Mouse (Mus musculus): ENCODE results near the gene Cdh12. TPM values are rescaled to one million over a fixed set of nuclear protein-coding genes. Genes with fewer than 3 reads are reported as not detected.
"Not testable (repeated sequence)": the region's sequence is repeated elsewhere in the genome, so short reads cannot be mapped to it uniquely, and the experiment has no call there.

Gene Cdh12
- polyA plus RNA-seq, 1 experiment from 2014 or later, result 0.05 TPM

DNA sequence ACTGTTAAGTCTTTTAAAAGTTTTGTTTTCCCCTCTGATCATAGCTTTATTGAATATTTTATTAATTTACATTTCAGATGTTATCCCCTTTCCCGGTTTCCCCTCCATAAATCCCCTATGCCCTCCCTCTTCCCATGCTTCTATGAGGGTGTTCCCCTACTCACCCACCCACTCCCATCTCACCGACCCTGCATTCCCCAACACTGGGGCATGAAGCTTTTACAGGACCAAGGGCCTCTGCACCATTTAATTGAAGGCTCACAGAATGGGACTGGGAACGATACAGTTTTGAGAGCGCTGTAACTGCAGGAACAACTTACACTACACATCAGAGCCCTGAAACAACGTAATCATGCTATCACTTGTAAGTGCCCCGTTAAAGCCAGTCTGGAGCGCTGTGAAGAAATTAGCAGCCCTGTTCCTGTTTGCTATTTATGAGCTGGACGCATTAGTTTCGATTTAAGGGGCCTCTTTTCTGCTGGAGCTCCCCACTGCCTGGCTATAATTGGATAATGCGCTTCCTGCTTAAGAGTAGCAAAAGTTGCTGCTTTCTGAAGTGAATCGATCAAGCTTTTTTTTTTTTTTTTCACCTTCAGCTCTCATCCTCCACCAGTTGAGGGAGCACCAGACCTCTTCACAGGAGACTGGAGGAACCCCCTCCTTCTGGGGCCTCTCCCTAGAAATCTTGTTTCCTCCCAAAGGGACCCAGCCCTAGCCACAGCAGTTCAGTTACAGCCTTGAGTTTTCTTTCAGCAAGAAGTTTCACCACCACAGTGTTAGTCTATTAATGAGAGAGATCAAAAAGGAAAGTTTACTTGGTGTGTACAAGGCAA is 660.2 kb downstream of the Cdh12 start:
- H3K9ac ChIP-seq, result peak overlapping the region; percentile 73
- peaks cover 4% of the 10 kb centered on the region; the same call in 1 of the 2 replicates for H3K27me3 ChIP-seq (replicated peaks)
- H3K27ac ChIP-seq (replicated peaks), result no peak overlapping the region
- WGBS, result 17% methylated on average over 11 of the region's 11 CpGs
- no peaks in the 10 kb centered on the region for H3K36me3 ChIP-seq
- H3K4me2 ChIP-seq, result peak overlapping the region; percentile 69
- peaks cover 3% of the 10 kb centered on the region; the same call in 1 of the 2 replicates for H3K4me1 ChIP-seq
- H3K4me3 ChIP-seq, result peak overlapping the region; percentile 52
- H3K9me3 ChIP-seq, result no peaks in the 10 kb centered on the region
- no peak for ATAC-seq (ENCODE audit: extremely low read depth, insufficient number of reproducible peaks, low FRiP score, low TSS enrichment)

DNA sequence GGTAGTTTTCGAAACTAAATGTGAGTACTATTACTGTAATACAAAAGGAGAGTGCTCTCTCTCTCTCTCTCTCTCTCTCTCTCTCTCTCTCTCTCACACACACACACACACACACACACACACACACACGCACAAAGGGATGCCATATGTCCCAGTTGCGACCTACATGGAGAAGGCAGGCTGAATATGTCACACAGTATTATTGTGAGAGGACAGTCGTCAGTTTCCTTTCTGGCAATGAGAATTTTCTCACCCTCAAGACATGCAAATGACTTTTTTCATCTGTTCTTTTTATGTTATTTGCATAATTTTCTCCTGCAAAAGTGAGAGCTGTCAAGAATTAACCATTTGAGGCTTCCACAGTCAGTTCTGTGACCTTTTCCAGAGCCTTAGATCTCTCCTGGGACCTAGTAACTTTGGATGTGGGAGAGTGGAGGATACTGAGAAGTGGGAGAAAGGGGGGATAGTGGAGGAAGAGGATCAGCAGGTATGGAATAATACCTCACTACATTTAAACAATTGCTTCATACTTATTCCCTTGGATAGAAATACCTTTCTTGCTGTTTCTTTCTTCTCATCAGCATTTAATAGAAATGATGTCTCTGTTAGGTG is 660.9 kb downstream of the Cdh12 start:
- ATAC-seq (ENCODE audit: extremely low read depth, insufficient number of reproducible peaks, low FRiP score, low TSS enrichment), result no peak
- peaks cover 3% of the 10 kb centered on the region; the same call in 1 of the 2 replicates for H3K4me1 ChIP-seq
- no peaks in the 10 kb centered on the region for H3K9me3 ChIP-seq
- no peaks in the 10 kb centered on the region for H3K36me3 ChIP-seq
- H3K4me2 ChIP-seq, result peak overlapping the region; percentile 69; the same call in 1 of the 2 replicates
- no peak overlapping the region for H3K27ac ChIP-seq (replicated peaks)
- no peak overlapping the region for H3K9ac ChIP-seq
- 65% methylated on average over 4 of the region's 4 CpGs for WGBS
- no peak overlapping the region for H3K4me3 ChIP-seq
- H3K27me3 ChIP-seq (replicated peaks), result peaks cover 4% of the 10 kb centered on the region; the same call in 1 of the 2 replicates

DNA sequence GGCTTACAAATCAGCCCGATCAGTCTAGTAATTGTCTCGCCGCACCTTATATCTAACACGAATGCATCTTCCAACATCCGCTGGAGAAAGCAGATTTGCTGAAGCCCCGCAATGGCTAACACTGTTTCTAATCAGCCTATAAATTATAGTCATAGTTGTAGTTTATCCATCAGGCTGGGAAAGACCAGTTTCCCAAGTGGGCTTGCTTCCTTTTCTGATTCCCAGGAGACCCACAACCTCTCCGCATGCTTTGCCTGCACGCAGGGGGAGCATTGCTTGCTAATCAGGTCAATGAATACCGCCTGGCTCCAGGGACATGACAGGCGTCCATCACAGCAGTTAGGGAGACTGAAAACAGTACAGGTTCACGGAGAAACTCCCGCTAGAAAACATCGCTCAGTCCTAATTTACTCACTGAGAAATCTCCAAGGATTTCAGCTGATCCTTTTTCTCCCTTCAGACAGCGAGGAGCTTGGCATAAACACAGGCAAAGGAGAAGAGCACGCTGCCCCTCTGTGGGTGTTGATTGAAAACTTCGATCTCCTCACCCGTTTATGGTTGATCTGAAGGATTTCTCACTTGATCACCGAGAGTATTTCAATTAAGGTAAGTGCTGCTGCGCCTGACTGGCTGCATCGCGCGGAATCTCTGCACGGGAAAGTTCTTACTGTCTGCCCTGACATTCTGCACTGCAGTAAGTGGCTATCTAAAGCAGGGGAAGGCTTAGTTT is 662.0 kb downstream of the Cdh12 start:
- H3K4me1 ChIP-seq, result peaks cover 3% of the 10 kb centered on the region; the same call in 1 of the 2 replicates
- H3K27me3 ChIP-seq (replicated peaks), result peaks cover 4% of the 10 kb centered on the region; the same call in 1 of the 2 replicates
- no peak overlapping the region for H3K27ac ChIP-seq (replicated peaks)
- 16% methylated on average over 23 of the region's 23 CpGs for WGBS
- H3K4me3 ChIP-seq, result peak overlapping the region; percentile 44
- H3K36me3 ChIP-seq, result no peaks in the 10 kb centered on the region
- H3K9ac ChIP-seq, result peak overlapping the region; percentile 72
- H3K9me3 ChIP-seq, result no peaks in the 10 kb centered on the region
- no peak for ATAC-seq (ENCODE audit: extremely low read depth, insufficient number of reproducible peaks, low FRiP score, low TSS enrichment)
- peak overlapping the region; percentile 67 for H3K4me2 ChIP-seq

DNA sequence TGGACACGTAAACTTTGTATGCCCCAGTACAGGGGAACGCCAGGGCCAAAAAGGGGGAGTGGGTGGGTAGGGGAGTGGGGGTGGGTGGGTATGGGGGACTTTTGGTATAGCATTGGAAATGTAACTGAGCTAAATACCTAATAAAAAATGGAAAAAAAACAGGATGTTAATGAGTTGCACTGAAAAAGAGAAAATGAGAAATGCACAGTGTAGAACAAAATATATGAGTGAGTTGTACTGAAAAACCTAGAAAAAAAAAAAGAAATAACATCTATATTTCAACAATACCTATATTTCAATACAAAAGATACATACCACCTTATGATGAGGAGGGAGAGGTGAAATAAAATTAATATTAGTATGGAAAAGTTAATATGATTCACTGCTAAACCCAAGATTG is 665.7 kb downstream of the Cdh12 start:
- H3K36me3 ChIP-seq; H3K9ac ChIP-seq; H3K9me3 ChIP-seq; H3K4me1 ChIP-seq; H3K4me2 ChIP-seq; H3K27me3 ChIP-seq (replicated peaks); ATAC-seq (ENCODE audit: extremely low read depth, insufficient number of reproducible peaks, low FRiP score, low TSS enrichment); H3K4me3 ChIP-seq; H3K27ac ChIP-seq (replicated peaks): not testable (repeated sequence)
- WGBS, result no CpG with 5 or more reads among the region's 2 CpGs

DNA sequence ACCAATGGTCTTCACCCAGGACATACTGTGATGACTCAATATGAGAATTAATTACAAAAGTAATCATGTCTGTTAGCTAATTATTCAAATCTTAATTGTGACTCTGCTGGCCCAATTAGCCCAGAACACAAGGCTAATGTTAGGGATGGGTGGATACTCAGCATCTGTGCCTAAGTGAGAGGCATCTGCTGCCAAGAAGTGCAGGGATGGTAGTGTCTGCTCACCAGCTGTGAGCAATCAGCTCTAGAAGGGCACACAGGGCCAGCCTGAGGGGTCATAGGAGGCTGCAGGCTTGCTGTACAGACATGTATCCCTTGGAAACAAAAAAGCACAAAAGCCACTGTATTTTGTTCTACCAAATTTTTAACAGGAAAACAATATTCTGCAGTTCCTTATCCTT is 681.6 kb downstream of the Cdh12 start:
- no peak overlapping the region for H3K9ac ChIP-seq
- no peak overlapping the region for H3K4me2 ChIP-seq
- H3K27ac ChIP-seq (replicated peaks), result no peak overlapping the region
- no peak for ATAC-seq (ENCODE audit: extremely low read depth, insufficient number of reproducible peaks, low FRiP score, low TSS enrichment)
- no peak overlapping the region for H3K4me3 ChIP-seq
- H3K36me3 ChIP-seq, result no peaks in the 10 kb centered on the region
- H3K4me1 ChIP-seq, result no peaks in the 10 kb centered on the region
- H3K9me3 ChIP-seq, result no peaks in the 10 kb centered on the region
- H3K27me3 ChIP-seq (replicated peaks), result no peaks in the 10 kb centered on the region

DNA sequence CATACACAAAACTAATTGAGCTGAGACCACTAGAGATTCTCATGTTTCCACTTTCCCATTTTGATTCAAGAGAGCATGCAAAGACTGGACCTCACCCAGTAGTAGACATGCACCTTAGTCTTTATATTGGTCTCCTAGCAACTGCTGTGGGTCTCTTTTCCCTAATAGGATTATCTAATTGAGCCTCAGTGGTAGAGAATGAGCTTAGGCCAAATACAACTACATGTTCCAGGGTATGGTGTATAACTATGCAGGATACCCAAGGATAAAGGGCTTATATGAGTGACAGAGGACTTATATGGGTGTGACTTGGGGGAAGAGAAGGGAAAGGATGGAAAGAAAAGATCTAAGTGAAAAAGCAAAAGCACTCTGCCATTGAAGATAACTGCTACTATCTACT is 683.9 kb downstream of the Cdh12 start:
- H3K9ac ChIP-seq, result no peak overlapping the region
- no peaks in the 10 kb centered on the region for H3K4me1 ChIP-seq
- no peak for ATAC-seq (ENCODE audit: extremely low read depth, insufficient number of reproducible peaks, low FRiP score, low TSS enrichment)
- no peak overlapping the region for H3K27ac ChIP-seq (replicated peaks)
- no peaks in the 10 kb centered on the region for H3K27me3 ChIP-seq (replicated peaks)
- H3K4me2 ChIP-seq, result no peak overlapping the region
- no peak overlapping the region for H3K4me3 ChIP-seq
- H3K36me3 ChIP-seq, result no peaks in the 10 kb centered on the region
- no peaks in the 10 kb centered on the region for H3K9me3 ChIP-seq

DNA sequence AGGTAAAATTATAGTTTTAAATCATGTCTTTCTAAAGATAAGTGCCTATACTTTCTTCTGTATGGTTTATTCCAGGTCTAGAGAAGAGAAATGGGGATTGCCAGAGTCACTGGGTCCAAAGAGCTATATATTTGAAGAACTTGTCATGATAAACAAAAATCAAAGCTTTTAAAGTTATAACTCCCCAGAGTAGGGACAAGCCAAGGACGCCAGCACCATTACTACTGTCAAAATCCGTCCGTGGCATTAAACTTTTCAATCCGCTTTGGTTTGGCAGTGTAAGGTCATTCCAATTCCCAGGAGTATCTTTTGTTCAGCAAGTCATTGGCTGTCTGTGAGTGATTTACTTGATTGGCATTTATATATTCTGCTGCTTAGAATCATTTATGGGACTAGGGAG is 697.8 kb downstream of the Cdh12 start:
- no peaks in the 10 kb centered on the region for H3K9me3 ChIP-seq
- no peaks in the 10 kb centered on the region for H3K27me3 ChIP-seq (replicated peaks)
- H3K4me1 ChIP-seq, result no peaks in the 10 kb centered on the region
- no peak overlapping the region for H3K4me3 ChIP-seq
- H3K27ac ChIP-seq (replicated peaks), result no peak overlapping the region
- no peak for ATAC-seq (ENCODE audit: extremely low read depth, insufficient number of reproducible peaks, low FRiP score, low TSS enrichment)
- WGBS, result 80% methylated on average over 4 of the region's 4 CpGs
- no peak overlapping the region for H3K9ac ChIP-seq
- no peak overlapping the region for H3K4me2 ChIP-seq
- no peaks in the 10 kb centered on the region for H3K36me3 ChIP-seq

DNA sequence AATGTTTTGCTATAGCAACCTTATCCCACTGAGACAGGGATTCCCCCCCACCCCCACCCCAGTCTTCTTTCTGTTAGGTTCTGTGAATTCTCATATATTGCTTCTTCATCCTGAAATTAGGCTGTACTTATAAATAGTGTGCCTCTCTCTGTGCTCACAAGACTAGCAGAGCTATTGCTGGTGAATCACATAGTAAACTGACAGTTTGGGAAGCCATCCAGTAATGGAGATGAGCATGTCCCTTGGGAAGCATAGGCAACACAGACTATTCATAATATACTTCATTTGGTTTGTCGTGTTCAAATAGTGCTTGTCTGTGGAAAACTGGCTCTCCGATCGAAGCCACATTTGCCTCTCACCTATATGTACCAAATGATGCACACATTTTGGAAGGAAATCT is 704.5 kb downstream of the Cdh12 start:
- H3K4me3 ChIP-seq, result no peak overlapping the region
- H3K27me3 ChIP-seq (replicated peaks), result no peaks in the 10 kb centered on the region
- H3K27ac ChIP-seq (replicated peaks), result no peak overlapping the region
- 93% methylated on average over 3 of the region's 3 CpGs for WGBS
- no peak overlapping the region for H3K9ac ChIP-seq
- no peak for ATAC-seq (ENCODE audit: extremely low read depth, insufficient number of reproducible peaks, low FRiP score, low TSS enrichment)
- H3K4me2 ChIP-seq, result no peak overlapping the region
- H3K4me1 ChIP-seq, result no peaks in the 10 kb centered on the region
- H3K9me3 ChIP-seq, result no peaks in the 10 kb centered on the region
- H3K36me3 ChIP-seq, result no peaks in the 10 kb centered on the region

DNA sequence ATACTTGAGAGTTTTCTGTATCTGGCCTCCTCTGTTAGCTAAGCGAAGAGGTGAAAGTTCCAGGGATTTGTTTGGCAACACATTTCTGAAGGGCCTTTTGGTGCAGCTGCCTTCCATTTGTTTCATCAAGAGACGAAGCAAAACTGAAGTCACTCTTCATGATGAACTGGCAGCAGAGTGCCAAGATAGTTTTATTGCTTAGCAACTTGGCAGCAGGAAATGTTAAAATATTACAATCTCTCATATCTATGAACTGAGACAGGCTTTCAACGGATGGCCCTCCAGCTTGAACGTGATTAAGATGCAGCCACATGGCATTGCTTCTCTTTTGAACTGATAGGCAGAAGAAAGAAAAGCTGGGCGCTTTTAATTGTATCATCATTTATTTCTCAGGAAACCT is 730.7 kb downstream of the Cdh12 start:
- no peak overlapping the region for H3K9ac ChIP-seq
- no peaks in the 10 kb centered on the region for H3K9me3 ChIP-seq
- ATAC-seq (ENCODE audit: extremely low read depth, insufficient number of reproducible peaks, low FRiP score, low TSS enrichment), result no peak
- H3K4me3 ChIP-seq, result no peak overlapping the region
- no peaks in the 10 kb centered on the region for H3K36me3 ChIP-seq
- H3K27ac ChIP-seq (replicated peaks), result no peak overlapping the region
- no peaks in the 10 kb centered on the region for H3K27me3 ChIP-seq (replicated peaks)
- H3K4me1 ChIP-seq, result no peaks in the 10 kb centered on the region
- no peak overlapping the region for H3K4me2 ChIP-seq
- WGBS, result 47% methylated on average over 5 of the region's 5 CpGs

DNA sequence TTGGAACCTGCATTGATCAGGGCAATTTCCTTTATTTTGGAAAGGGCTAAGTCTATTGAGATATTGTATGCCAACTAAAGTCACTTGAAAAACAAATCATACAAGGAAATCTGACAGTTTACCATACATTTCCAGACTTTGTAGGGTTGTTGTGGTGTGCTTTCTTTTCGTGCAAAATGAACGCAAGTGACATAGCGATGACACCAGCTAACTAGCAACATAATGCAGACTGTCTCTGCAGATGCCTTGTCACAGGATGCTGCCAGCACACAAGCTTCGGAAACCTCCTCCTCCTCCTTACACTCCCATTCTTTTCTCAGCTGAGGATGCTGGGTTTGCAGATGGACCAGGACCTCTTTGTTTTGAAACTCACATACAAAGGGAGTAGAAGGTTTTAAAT is 731.1 kb downstream of the Cdh12 start:
- H3K4me1 ChIP-seq, result no peaks in the 10 kb centered on the region
- WGBS, result 56% methylated on average over 4 of the region's 4 CpGs
- no peak for ATAC-seq (ENCODE audit: extremely low read depth, insufficient number of reproducible peaks, low FRiP score, low TSS enrichment)

DNA sequence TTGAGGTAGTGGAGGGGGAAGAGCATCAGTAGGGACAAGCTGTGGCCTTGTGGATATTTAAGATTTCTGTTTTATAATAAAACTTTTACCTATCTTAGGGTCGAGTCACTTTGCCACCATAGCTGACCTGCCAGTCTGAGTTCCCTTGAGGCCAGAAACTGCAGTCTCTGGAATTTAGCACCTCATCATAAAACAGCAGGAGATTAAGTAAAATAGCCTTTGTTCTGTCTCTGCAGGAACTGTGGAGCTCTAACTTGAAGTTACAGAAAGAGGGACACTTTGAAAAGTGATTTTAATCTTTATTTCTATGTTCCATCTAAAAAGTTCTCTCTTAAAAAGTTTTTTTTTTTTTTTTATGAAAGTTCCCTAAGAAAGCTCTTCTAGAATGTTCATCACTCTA is 736.7 kb downstream of the Cdh12 start:
- ATAC-seq (ENCODE audit: extremely low read depth, insufficient number of reproducible peaks, low FRiP score, low TSS enrichment), result no peak
- Histone ChIP-seq H3K9me3 (no peaks in the 10 kb centered on the region), H3K4me3 (no peak overlapping the region), H3K9ac (no peak overlapping the region), H3K36me3 (no peaks in the 10 kb centered on the region), H3K27ac (replicated peaks) (no peak overlapping the region), H3K27me3 (replicated peaks) (no peaks in the 10 kb centered on the region), H3K4me2 (no peak overlapping the region), H3K4me1 (no peaks in the 10 kb centered on the region)
- WGBS, result 42% methylated on average over 1 of the region's 1 CpGs

More for the DNA sequence above, 731.1 kb downstream of the Cdh12 start:
- no peak overlapping the region for H3K4me3 ChIP-seq
- no peaks in the 10 kb centered on the region for H3K9me3 ChIP-seq
- H3K4me2 ChIP-seq, result no peak overlapping the region
- no peaks in the 10 kb centered on the region for H3K36me3 ChIP-seq
- H3K9ac ChIP-seq, result no peak overlapping the region
- no peaks in the 10 kb centered on the region for H3K27me3 ChIP-seq (replicated peaks)
- H3K27ac ChIP-seq (replicated peaks), result no peak overlapping the region

Data from heart, embryonic 13.5 days (tissue).